Mouse (Mus musculus): ENCODE results near the gene Irf2bp2. TPM values are rescaled to one million over a fixed set of nuclear protein-coding genes. Genes with fewer than 3 reads are reported as not detected.

The Irf2bp2 gene
- polyA plus RNA-seq, 1 experiment from 2014 or later: 11.5 TPM

- Histone ChIP-seq H3K27ac (ENCODE audit: low read length) (peak overlapping the region; percentile 99), H3K4me2 (ENCODE audit: low read depth, low read length) (peak overlapping the region; percentile 63), H3K27me3 (replicated peaks; ENCODE audit: control insufficient read depth, insufficient read depth, low read length) (no peaks in the 10 kb centered on the region), H3K36me3 (ENCODE audit: control insufficient read depth, insufficient read depth, low read length) (peaks cover 2% of the 10 kb centered on the region), H3K9ac (ENCODE audit: low read depth, low read length) (peak overlapping the region; percentile 100), H3K9me3 (ENCODE audit: control insufficient read depth, low read length) (no peaks in the 10 kb centered on the region), H3K4me1 (ENCODE audit: control insufficient read depth, insufficient read depth, low read length) (peaks cover 36% of the 10 kb centered on the region), H3K4me3 (ENCODE audit: low read length) (peak overlapping the region; percentile 100)
- peak; percentile 65 for ATAC-seq
- under 1% methylated on average over 12 of the region's 12 CpGs for WGBS
Observed at GRCm38 (mm10) chr8:126596097-126596634, 2.4 kb upstream of the Irf2bp2 start.

- 5% methylated on average over 16 of the region's 16 CpGs for WGBS
- ATAC-seq: no peak
- H3K36me3 ChIP-seq (ENCODE audit: control insufficient read depth, insufficient read depth, low read length): peaks cover 4% of the 10 kb centered on the region
- H3K4me2 ChIP-seq (ENCODE audit: low read depth, low read length): peak overlapping the region; percentile 63
- H3K9me3 ChIP-seq (ENCODE audit: control insufficient read depth, low read length): no peaks in the 10 kb centered on the region
- H3K27ac ChIP-seq (ENCODE audit: low read length): peak overlapping the region; percentile 99
- peak overlapping the region; percentile 100 for H3K9ac ChIP-seq (ENCODE audit: low read depth, low read length)
- H3K4me3 ChIP-seq (ENCODE audit: low read length): peak overlapping the region; percentile 100
- H3K4me1 ChIP-seq (ENCODE audit: control insufficient read depth, insufficient read depth, low read length): peaks cover 32% of the 10 kb centered on the region
- H3K27me3 ChIP-seq (replicated peaks; ENCODE audit: control insufficient read depth, insufficient read depth, low read length): no peaks in the 10 kb centered on the region
Observed at GRCm38 (mm10) chr8:126595204-126596061, 1.6 kb upstream of the Irf2bp2 start.

- no peaks in the 10 kb centered on the region for H3K27me3 ChIP-seq (replicated peaks; ENCODE audit: control insufficient read depth, insufficient read depth, low read length)
- H3K9me3 ChIP-seq (ENCODE audit: control insufficient read depth, low read length): no peaks in the 10 kb centered on the region
- peaks cover 34% of the 10 kb centered on the region for H3K4me1 ChIP-seq (ENCODE audit: control insufficient read depth, insufficient read depth, low read length)
- under 1% methylated on average over 48 of the region's 48 CpGs for WGBS
- peaks cover 4% of the 10 kb centered on the region for H3K36me3 ChIP-seq (ENCODE audit: control insufficient read depth, insufficient read depth, low read length)
- peak overlapping the region; percentile 63 for H3K4me2 ChIP-seq (ENCODE audit: low read depth, low read length)
- H3K4me3 ChIP-seq (ENCODE audit: low read length): peak overlapping the region; percentile 100
- H3K27ac ChIP-seq (ENCODE audit: low read length): peak overlapping the region; percentile 99
- H3K9ac ChIP-seq (ENCODE audit: low read depth, low read length): peak overlapping the region; percentile 100
- ATAC-seq: peak; percentile 87
Observed at GRCm38 (mm10) chr8:126594481-126595000, 755 bp upstream of the Irf2bp2 start.

GRCm38 (mm10) chr8:126592771-126593571 lies 815 bp downstream of the Irf2bp2 start:
- Histone ChIP-seq H3K27me3 (replicated peaks; ENCODE audit: control insufficient read depth, insufficient read depth, low read length) (no peaks in the 10 kb centered on the region), H3K4me3 (ENCODE audit: low read length) (peak overlapping the region; percentile 100), H3K9ac (ENCODE audit: low read depth, low read length) (peak overlapping the region; percentile 100), H3K9me3 (ENCODE audit: control insufficient read depth, low read length) (no peaks in the 10 kb centered on the region), H3K4me2 (ENCODE audit: low read depth, low read length) (peak overlapping the region; percentile 81), H3K27ac (ENCODE audit: low read length) (peak overlapping the region; percentile 99), H3K4me1 (ENCODE audit: control insufficient read depth, insufficient read depth, low read length) (peaks cover 31% of the 10 kb centered on the region), H3K36me3 (ENCODE audit: control insufficient read depth, insufficient read depth, low read length) (peaks cover 4% of the 10 kb centered on the region)
- WGBS: 0% methylated on average over 89 of the region's 113 CpGs
- ATAC-seq: no peak

- H3K9ac ChIP-seq (ENCODE audit: low read depth, low read length): peak overlapping the region; percentile 100
- ATAC-seq: no peak
- peaks cover 31% of the 10 kb centered on the region for H3K4me1 ChIP-seq (ENCODE audit: control insufficient read depth, insufficient read depth, low read length)
- no peaks in the 10 kb centered on the region for H3K9me3 ChIP-seq (ENCODE audit: control insufficient read depth, low read length)
- H3K4me3 ChIP-seq (ENCODE audit: low read length): peak overlapping the region; percentile 100
- no peaks in the 10 kb centered on the region for H3K27me3 ChIP-seq (replicated peaks; ENCODE audit: control insufficient read depth, insufficient read depth, low read length)
- peak overlapping the region; percentile 99 for H3K27ac ChIP-seq (ENCODE audit: low read length)
- peak overlapping the region; percentile 81 for H3K4me2 ChIP-seq (ENCODE audit: low read depth, low read length)
- under 1% methylated on average over 43 of the region's 45 CpGs for WGBS
- H3K36me3 ChIP-seq (ENCODE audit: control insufficient read depth, insufficient read depth, low read length): peaks cover 4% of the 10 kb centered on the region
Observed at GRCm38 (mm10) chr8:126592381-126592770, 1.4 kb downstream of the Irf2bp2 start.

GRCm38 (mm10) chr8:126591821-126592268 lies 1.9 kb downstream of the Irf2bp2 start:
- peak overlapping the region; percentile 100 for H3K4me3 ChIP-seq (ENCODE audit: low read length)
- no peaks in the 10 kb centered on the region for H3K9me3 ChIP-seq (ENCODE audit: control insufficient read depth, low read length)

GRCm38 (mm10) chr8:126591141-126591820 lies 2.5 kb downstream of the Irf2bp2 start:
- Histone ChIP-seq H3K27ac (ENCODE audit: low read length) (peak overlapping the region; percentile 99), H3K4me1 (ENCODE audit: control insufficient read depth, insufficient read depth, low read length) (peaks cover 29% of the 10 kb centered on the region), H3K4me3 (ENCODE audit: low read length) (peak overlapping the region; percentile 100), H3K9ac (ENCODE audit: low read depth, low read length) (peak overlapping the region; percentile 100), H3K36me3 (ENCODE audit: control insufficient read depth, insufficient read depth, low read length) (peaks cover 4% of the 10 kb centered on the region), H3K27me3 (replicated peaks; ENCODE audit: control insufficient read depth, insufficient read depth, low read length) (no peaks in the 10 kb centered on the region), H3K4me2 (ENCODE audit: low read depth, low read length) (peak overlapping the region; percentile 81), H3K9me3 (ENCODE audit: control insufficient read depth, low read length) (no peaks in the 10 kb centered on the region)
- no peak for ATAC-seq
- 2% methylated on average over 20 of the region's 20 CpGs for WGBS

More at GRCm38 (mm10) chr8:126591821-126592268, 1.9 kb downstream of the Irf2bp2 start:
- peak overlapping the region; percentile 100 for H3K9ac ChIP-seq (ENCODE audit: low read depth, low read length)
- no peaks in the 10 kb centered on the region for H3K27me3 ChIP-seq (replicated peaks; ENCODE audit: control insufficient read depth, insufficient read depth, low read length)
- peak overlapping the region; percentile 99 for H3K27ac ChIP-seq (ENCODE audit: low read length)
- peaks cover 4% of the 10 kb centered on the region for H3K36me3 ChIP-seq (ENCODE audit: control insufficient read depth, insufficient read depth, low read length)
- peak overlapping the region; percentile 81 for H3K4me2 ChIP-seq (ENCODE audit: low read depth, low read length)
- under 1% methylated on average over 9 of the region's 9 CpGs for WGBS
- ATAC-seq: no peak
- peaks cover 30% of the 10 kb centered on the region for H3K4me1 ChIP-seq (ENCODE audit: control insufficient read depth, insufficient read depth, low read length)

- 8% methylated on average over 4 of the region's 4 CpGs for WGBS
- peak overlapping the region; percentile 100 for H3K9ac ChIP-seq (ENCODE audit: low read depth, low read length)
- H3K27me3 ChIP-seq (replicated peaks; ENCODE audit: control insufficient read depth, insufficient read depth, low read length): no peaks in the 10 kb centered on the region
- peak overlapping the region; percentile 100 for H3K4me3 ChIP-seq (ENCODE audit: low read length)
- H3K9me3 ChIP-seq (ENCODE audit: control insufficient read depth, low read length): no peaks in the 10 kb centered on the region
- peaks cover 32% of the 10 kb centered on the region for H3K4me1 ChIP-seq (ENCODE audit: control insufficient read depth, insufficient read depth, low read length)
- peak overlapping the region; percentile 90 for H3K27ac ChIP-seq (ENCODE audit: low read length)
- H3K4me2 ChIP-seq (ENCODE audit: low read depth, low read length): peak overlapping the region; percentile 81
- no peak for ATAC-seq
- H3K36me3 ChIP-seq (ENCODE audit: control insufficient read depth, insufficient read depth, low read length): peaks cover 4% of the 10 kb centered on the region
Observed at GRCm38 (mm10) chr8:126590599-126590998, 3.2 kb downstream of the Irf2bp2 start.
